Mouse (Mus musculus) CH12.LX (cell line): ENCODE results near the gene Timm17a.

Experiments used
- CHD2 ChIP-seq: IDR thresholded peaks from 2 replicates; pipeline ENCODE4 v1.6.1; 2011; ENCODE audit warnings: low read length, improper control_type of control experiment
- CTCF ChIP-seq, 2 experiments: IDR thresholded peaks in 1 of 2; conservative IDR thresholded peaks in 1 of 2; 2 replicates each; pipeline ENCODE4 v1.5.1; 2011 to 2012; ENCODE audit warnings: low read depth in 2 of 2, low read length in 2 of 2, improper control_type of control experiment in 1 of 2, inconsistent platforms in 1 of 2, mild to moderate bottlenecking in 1 of 2, moderate library complexity in 1 of 2
- E2F4 ChIP-seq: IDR thresholded peaks from 2 replicates; pipeline ENCODE4 v1.6.1; 2011; ENCODE audit warnings: low read depth, low read length, improper control_type of control experiment; ENCODE audit not compliant: insufficient replicate concordance
- EP300 ChIP-seq: IDR thresholded peaks from 2 replicates; pipeline ENCODE4 v1.6.1; 2011; ENCODE audit warnings: low read length, improper control_type of control experiment
- JUND ChIP-seq: conservative IDR thresholded peaks from 2 replicates; pipeline ENCODE4 v1.6.1; 2011; ENCODE audit warnings: low read depth, low read length, improper control_type of control experiment
- MAX ChIP-seq: IDR thresholded peaks from 2 replicates; pipeline ENCODE4 v1.6.1; 2011; ENCODE audit warnings: low read length, improper control_type of control experiment
- MXI1 ChIP-seq: IDR thresholded peaks from 2 replicates; pipeline ENCODE4 v1.6.1; 2011; ENCODE audit warnings: mild to moderate bottlenecking, low read depth, low read length, improper control_type of control experiment
- NRF1 ChIP-seq: IDR thresholded peaks from 2 replicates; pipeline ENCODE4 v1.6.1; 2014; ENCODE audit warnings: low read depth, mild to moderate bottlenecking, inconsistent platforms, low read length, improper control_type of control experiment, moderate library complexity
- POLR2A ChIP-seq: IDR thresholded peaks from 2 replicates; pipeline ENCODE4 v1.6.1; 2011; ENCODE audit warnings: low read depth, mild to moderate bottlenecking, improper control_type of control experiment, low read length
- POLR2AphosphoS2 ChIP-seq: IDR thresholded peaks from 2 replicates; pipeline ENCODE4 v1.6.1; 2011; ENCODE audit warnings: low read depth, low read length, improper control_type of control experiment
- SIN3A ChIP-seq: IDR thresholded peaks from 2 replicates; pipeline ENCODE4 v1.6.1; 2012; ENCODE audit warnings: low read length, improper control_type of control experiment, inconsistent platforms
- SMC3 ChIP-seq: IDR thresholded peaks from 2 replicates; pipeline ENCODE4 v1.6.1; 2011; ENCODE audit warnings: low read depth, low read length, improper control_type of control experiment
- USF2 ChIP-seq: conservative IDR thresholded peaks from 2 replicates; pipeline ENCODE4 v1.6.1; 2011; ENCODE audit warnings: low read depth, low read length, improper control_type of control experiment
- ZKSCAN1 ChIP-seq: IDR thresholded peaks from 2 replicates; pipeline ENCODE4 v1.6.1; 2012; ENCODE audit warnings: low read depth, inconsistent platforms, low read length, improper control_type of control experiment, borderline replicate concordance

DNA sequence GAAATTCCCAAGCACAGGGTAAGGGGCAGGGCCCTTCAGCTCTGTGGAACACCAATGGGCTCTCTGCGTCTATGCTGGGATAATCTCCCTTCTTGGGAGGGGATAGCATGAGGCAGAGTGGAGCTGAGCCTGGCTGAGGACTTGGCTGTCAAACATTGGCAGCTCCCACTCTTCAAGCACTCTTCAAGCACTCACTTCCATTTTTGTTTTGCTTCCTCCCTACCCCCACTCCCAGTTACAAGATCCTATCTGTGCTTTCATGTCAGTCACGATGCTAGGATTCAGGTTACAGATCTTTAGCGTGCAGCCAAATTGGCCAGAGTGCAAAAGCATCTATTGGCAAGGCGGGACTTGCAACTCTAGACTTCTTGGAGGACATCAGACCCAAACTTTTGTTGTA is 60.7 kb downstream of the Timm17a start:
- TF ChIP-seq POLR2AphosphoS2: no peak
- no peak for TF ChIP-seq MXI1
- no peak for TF ChIP-seq CTCF (conservative IDR thresholded peaks at IDR 0.05 in 1 of 2, IDR thresholded peaks at IDR 0.05 in 1 of 2; ENCODE audit: low read depth in 2 of 2, low read length in 2 of 2)
- TF ChIP-seq NRF1: no peak
- no peak for TF ChIP-seq MAX
- no peak for TF ChIP-seq ZKSCAN1
- no peak for TF ChIP-seq E2F4
- TF ChIP-seq SIN3A: no peak
- TF ChIP-seq USF2: no peak
- no peak for TF ChIP-seq POLR2A
- TF ChIP-seq CHD2: no peak
- no peak for TF ChIP-seq EP300
- TF ChIP-seq SMC3: no peak
- TF ChIP-seq JUND: no peak
